Mouse (Mus musculus): Measurements from ENCODE around the gene Stap1.

DNA sequence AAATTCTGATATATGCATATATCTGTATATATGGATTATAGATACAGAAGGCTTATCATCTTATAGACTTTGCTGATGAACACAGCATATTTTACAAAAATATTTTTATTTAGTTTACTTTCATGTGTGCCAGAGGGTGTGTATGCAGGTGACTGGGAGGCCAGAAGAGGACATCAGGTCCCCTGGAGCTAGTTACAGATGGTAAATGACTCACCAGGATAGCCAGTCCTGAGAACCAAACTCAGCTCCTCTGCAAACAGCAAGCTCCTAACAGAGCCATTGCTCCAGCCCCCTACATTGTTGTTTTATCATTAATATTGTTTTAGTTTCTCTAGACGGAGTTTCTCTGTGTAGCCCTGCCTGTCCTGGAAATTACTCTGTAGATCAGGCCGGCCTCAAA lies 41.7 kb upstream of the Stap1 start:
- TF ChIP-seq CTCF (IDR thresholded peaks at IDR 0.05; ENCODE audit: borderline replicate concordance, insufficient read depth, low read length) (no peak), POLR2A (IDR thresholded peaks at IDR 0.05; ENCODE audit: low read depth, low read length) (no peak)
